Mouse (Mus musculus) intestine, embryonic 15.5 days (tissue): ENCODE results near the gene Tmem219. TPM values are rescaled to one million over a fixed set of nuclear protein-coding genes. Genes with fewer than 3 reads are reported as not detected.

Experiments
- ATAC-seq: fragments of 200-750 bp; cut with Nextera tagmentation; 2 replicates; pipeline ENCODE4 v1.8.0; 2017; ENCODE audit warnings: moderate TSS enrichment, moderate library complexity
- H3K27ac ChIP-seq: fragments of 300-500 bp; sonication (generic); 2 replicates; pipeline ENCODE4 v1.5.1; 2015; ENCODE audit warnings: mild to moderate bottlenecking, inconsistent platforms
- H3K27me3 ChIP-seq: fragments of 300-500 bp; sonication (generic); replicated peaks from 2 replicates; pipeline ENCODE4 v1.6.1; 2015; ENCODE audit warnings: inconsistent platforms
- H3K36me3 ChIP-seq: fragments of 300-500 bp; sonication (generic); 2 replicates; pipeline ENCODE4 v1.6.1; 2015; ENCODE audit warnings: inconsistent platforms
- H3K4me1 ChIP-seq: fragments of 300-500 bp; sonication (generic); replicated peaks from 2 replicates; pipeline ENCODE4 v1.6.1; 2015; ENCODE audit warnings: inconsistent platforms
- H3K4me2 ChIP-seq: fragments of 300-500 bp; sonication (generic); replicated peaks from 2 replicates; pipeline ENCODE4 v1.6.1; 2015; ENCODE audit warnings: mild to moderate bottlenecking, inconsistent platforms
- H3K4me3 ChIP-seq: fragments of 300-500 bp; sonication (generic); replicated peaks from 2 replicates; pipeline ENCODE4 v1.5.1; 2015; ENCODE audit warnings: inconsistent platforms
- H3K9ac ChIP-seq: fragments of 300-500 bp; sonication (generic); 2 replicates; pipeline ENCODE4 v1.6.1; 2015; ENCODE audit warnings: inconsistent platforms
- H3K9me3 ChIP-seq: fragments of 300-500 bp; sonication (generic); 2 replicates; pipeline ENCODE4 v1.6.1; 2016; ENCODE audit warnings: inconsistent platforms
- WGBS: fragments of 180-500 bp; shearing (Covaris S2); methylation state at CpG from one replicate; pipeline ENCODE4 v1.1.7; 2015; 5-methylcytosine and 5-hydroxymethylcytosine counted together
- polyA plus RNA-seq: library from polyadenylated mRNA; unstranded; fragments of >200 nt; fragmentation: Nextera tagmentation; extraction: Ambion mirVana; gene quantifications from 2 replicates; pipeline ENCODE4 v1.2.1, GENCODE M21; 2015

The Tmem219 gene
- polyA plus RNA-seq, 1 experiment from 2014 or later, result 27.8 TPM

DNA sequence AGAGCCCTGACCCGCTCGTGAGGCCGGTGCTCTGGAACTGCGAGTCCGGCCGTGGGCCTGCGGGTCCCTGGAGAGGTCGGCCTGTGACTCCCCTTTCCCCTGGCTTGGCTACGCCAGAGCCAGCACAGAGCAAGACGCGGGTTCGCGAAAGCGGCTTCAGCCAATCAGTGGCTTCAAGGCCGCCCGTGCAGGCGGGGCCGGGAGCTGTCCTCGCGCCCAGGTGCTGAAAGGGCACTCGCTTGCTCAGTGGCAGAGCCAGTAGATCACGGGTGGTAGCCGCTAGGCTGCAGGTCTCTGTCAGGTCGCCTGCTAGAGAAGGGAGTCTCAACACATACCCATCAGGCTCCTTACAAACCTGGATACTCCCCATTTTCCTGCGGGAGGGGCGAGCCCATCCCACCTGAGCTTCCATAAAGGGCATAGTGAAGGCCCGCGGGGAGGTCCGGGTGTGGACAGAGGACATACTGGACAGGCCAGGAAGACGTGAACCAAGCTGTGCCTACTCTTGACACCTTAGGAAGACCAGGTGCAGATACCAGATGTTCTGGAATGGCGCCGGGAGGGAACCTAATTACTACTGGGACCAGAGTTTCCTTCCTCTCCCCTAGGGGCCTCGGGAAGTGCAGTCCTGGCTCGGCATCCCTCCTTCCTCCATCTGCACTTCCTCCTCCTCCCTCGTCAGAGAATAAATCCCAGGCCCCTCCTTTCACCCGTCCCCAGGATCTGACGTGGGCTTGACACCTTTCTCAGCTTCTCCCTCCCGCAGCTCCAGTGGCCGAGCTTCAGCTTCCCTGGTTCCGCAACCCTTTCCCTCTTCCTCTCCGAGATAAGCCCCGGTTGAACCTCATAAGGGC lies 27.3 kb upstream of the Tmem219 start, which contains the start of gene Sez6l2:
Gene Sez6l2, plus strand, starts transcription at position 771 of the 854 bp plus-strand sequence.
- Histone ChIP-seq H3K27ac (no peak within 1 kb of the TSS), H3K9ac (peak within 1 kb of the TSS; percentile 37), H3K27me3 (peaks cover 31% of the 10 kb centered on the region), H3K4me2 (peak within 1 kb of the TSS; percentile 100), H3K4me3 (peak within 1 kb of the TSS; percentile 50), H3K4me1 (peaks cover 13% of the 10 kb centered on the region), H3K9me3 (no peaks in the 10 kb centered on the region), H3K36me3 (0 out of 2 replicates have a peak, but pooled peaks cover 2% of the 10 kb centered on the region)
- peak; percentile 92 for ATAC-seq
- under 1% methylated on average over 42 of the region's 42 CpGs for WGBS

DNA sequence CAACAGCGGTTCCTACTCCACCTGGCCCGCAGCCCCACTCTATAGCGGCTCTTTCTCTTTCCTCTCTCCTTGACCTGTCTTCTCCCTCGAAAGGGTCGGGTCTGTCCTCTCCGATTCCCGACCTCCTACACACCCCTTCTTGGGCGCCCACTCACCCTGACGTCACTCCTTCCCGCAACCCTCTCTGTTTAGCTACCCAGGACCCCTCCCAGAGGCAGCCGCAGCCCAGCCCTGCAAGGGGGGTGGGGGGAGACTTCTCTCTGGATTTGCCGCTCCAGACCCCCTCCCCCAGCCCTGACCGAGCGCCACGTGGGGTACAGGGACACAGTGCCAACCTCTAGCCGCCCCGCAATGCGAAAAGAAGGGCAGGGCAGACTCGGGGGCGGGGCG lies 26.7 kb upstream of the Tmem219 start, which contains the start of gene Asphd1:
Gene Asphd1, minus strand, starts transcription at position 180 of the 390 bp plus-strand sequence.
- Histone ChIP-seq H3K9ac (peak within 1 kb of the TSS; percentile 37), H3K4me3 (peak within 1 kb of the TSS; percentile 50), H3K36me3 (0 out of 2 replicates have a peak, but pooled peaks cover 4% of the 10 kb centered on the region), H3K9me3 (no peaks in the 10 kb centered on the region), H3K4me2 (peak within 1 kb of the TSS; percentile 100), H3K27me3 (peaks cover 31% of the 10 kb centered on the region), H3K27ac (no peak within 1 kb of the TSS), H3K4me1 (peaks cover 13% of the 10 kb centered on the region)
- no peak; the same call in none of the 2 replicates for ATAC-seq
- under 1% methylated on average over 21 of the region's 21 CpGs for WGBS

DNA sequence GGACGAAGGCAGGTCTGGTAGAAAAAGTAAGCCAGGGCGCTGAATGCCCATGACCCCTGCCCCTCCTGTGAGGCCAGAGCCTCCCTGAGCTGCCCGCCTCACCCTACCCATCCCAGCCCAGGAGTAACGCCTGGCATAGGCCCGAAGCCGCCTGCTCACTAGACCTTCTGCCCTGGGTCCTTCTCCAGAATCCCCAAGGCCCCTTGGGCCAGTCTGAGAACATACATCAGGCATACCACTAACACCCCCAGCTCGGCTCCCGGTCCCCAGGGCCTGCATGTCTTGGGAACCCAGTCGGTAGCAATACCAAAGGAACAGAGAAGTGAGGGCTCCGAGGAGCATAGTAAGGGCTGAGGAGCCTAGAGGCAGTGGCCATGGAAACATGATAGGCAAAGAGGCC lies 25.9 kb upstream of the Tmem219 start:
- no peaks in the 10 kb centered on the region for H3K9me3 ChIP-seq
- peaks cover 31% of the 10 kb centered on the region for H3K27me3 ChIP-seq
- H3K4me3 ChIP-seq, result no peak overlapping the region
- no peak overlapping the region for H3K27ac ChIP-seq
- ATAC-seq, result no peak
- peaks cover 13% of the 10 kb centered on the region for H3K4me1 ChIP-seq
- 0 out of 2 replicates have a peak, but pooled peaks cover 4% of the 10 kb centered on the region for H3K36me3 ChIP-seq
- 79% methylated on average over 10 of the region's 10 CpGs for WGBS
- H3K9ac ChIP-seq, result no peak overlapping the region
- H3K4me2 ChIP-seq, result 0 out of 2 replicates have a peak overlapping the region, but pooled peaks have one; percentile 100

DNA sequence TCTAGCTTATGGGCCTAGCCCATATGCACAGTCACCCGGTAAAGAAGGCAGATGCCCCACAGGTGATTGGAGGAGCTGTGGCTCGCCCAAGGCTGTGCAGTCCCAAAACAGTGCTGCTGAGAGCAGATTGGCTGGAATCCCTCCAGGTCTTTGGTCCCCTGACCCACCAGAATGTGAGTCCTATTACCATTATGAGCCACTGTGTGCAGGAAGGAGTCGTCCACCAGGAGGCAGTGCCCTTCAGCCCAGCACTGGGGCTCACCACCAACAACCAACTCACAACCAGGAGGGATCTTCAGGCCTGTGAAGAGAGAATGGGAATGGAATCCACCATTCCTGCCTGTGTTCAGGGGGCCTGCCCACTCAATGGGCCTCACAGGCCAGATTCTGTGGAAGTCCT lies 23.8 kb upstream of the Tmem219 start:
- peaks cover 13% of the 10 kb centered on the region for H3K4me1 ChIP-seq
- no peaks in the 10 kb centered on the region for H3K9me3 ChIP-seq
- no peak overlapping the region for H3K27ac ChIP-seq
- peaks cover 17% of the 10 kb centered on the region for H3K27me3 ChIP-seq
- no peak for ATAC-seq
- H3K36me3 ChIP-seq, result 0 out of 2 replicates have a peak, but pooled peaks cover 4% of the 10 kb centered on the region
- no peak overlapping the region for H3K9ac ChIP-seq
- WGBS, result 56% methylated on average over 3 of the region's 3 CpGs
- no peak overlapping the region for H3K4me3 ChIP-seq
- no peak overlapping the region for H3K4me2 ChIP-seq

DNA sequence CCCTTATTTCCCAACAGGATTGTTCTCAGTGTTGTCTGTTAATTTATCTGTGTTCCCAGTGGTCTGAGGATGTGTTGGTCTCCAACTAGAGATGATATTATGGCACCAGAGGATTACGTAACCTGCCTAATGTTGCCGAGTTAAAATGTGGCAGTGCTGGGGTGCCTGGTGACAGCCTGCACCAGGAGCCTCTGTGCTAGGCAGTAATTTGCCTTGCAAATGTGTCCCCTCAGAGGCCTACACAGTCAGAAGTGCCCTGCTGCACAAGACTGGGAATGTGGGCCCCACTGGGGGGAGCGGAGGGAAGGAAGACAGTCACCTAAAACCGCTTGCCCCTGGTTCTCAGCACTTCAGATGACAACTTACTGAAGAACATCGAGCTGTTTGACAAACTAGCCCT lies 19.1 kb upstream of the Tmem219 start:
- 79% methylated on average over 5 of the region's 5 CpGs for WGBS
- no peaks in the 10 kb centered on the region for H3K9me3 ChIP-seq
- no peak overlapping the region for H3K4me3 ChIP-seq
- H3K4me1 ChIP-seq, result no peaks in the 10 kb centered on the region
- H3K36me3 ChIP-seq, result peaks cover 4% of the 10 kb centered on the region; the same call in 1 of the 2 replicates
- H3K4me2 ChIP-seq, result no peak overlapping the region
- ATAC-seq, result no peak
- H3K27me3 ChIP-seq, result no peaks in the 10 kb centered on the region
- no peak overlapping the region for H3K9ac ChIP-seq
- no peak overlapping the region for H3K27ac ChIP-seq

DNA sequence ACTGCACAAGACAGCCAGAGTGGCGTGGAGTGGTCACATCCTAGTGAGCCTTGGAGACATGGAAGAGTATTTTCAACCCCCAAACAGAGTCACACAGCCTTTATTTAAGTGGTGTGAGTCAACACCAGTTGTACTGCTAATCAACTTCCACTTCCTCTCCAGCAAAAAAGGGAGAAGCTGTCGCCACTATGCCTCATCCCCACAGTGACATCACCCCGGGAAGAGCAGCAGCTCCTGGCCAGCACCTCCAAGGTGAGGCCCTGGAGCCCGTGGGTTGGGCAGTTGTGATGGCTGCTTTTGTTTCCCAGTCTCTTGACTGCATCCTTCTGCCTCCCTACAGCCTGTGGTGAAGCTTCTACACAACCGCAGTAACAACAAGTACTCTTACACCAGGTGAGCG lies 18.5 kb upstream of the Tmem219 start:
- Histone ChIP-seq H3K9me3 (no peaks in the 10 kb centered on the region), H3K27ac (no peak overlapping the region), H3K9ac (no peak overlapping the region), H3K27me3 (no peaks in the 10 kb centered on the region), H3K4me3 (no peak overlapping the region), H3K36me3 (peaks cover 4% of the 10 kb centered on the region; the same call in 1 of the 2 replicates), H3K4me1 (no peaks in the 10 kb centered on the region), H3K4me2 (no peak overlapping the region)
- 46% methylated on average over 6 of the region's 6 CpGs for WGBS
- ATAC-seq, result no peak

DNA sequence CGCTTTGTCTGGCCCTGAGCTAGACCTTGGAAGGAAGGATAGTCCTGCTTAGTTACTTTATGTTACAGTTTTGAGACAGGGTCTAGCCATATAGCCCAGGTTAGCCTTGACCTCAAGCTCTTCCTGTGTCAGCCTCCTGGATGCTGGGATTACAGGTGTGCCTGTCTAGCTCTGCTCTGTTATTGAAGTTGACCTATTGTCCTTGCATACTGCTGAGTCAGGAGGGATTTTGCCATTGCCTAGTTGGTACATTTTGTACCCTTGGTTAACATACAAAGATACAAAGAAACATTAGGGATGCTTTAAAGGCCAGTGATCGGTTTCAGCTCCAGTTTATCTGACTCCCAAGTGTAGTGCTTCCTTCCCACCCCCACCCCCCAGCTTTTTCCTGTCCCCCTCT lies 9.9 kb upstream of the Tmem219 start:
- 79% methylated on average over 2 of the region's 2 CpGs for WGBS
- Histone ChIP-seq H3K4me1 (peaks cover 5% of the 10 kb centered on the region; the same call in 1 of the 2 replicates), H3K9ac (no peak overlapping the region), H3K27me3 (no peaks in the 10 kb centered on the region), H3K4me2 (no peak overlapping the region), H3K9me3 (no peaks in the 10 kb centered on the region), H3K27ac (no peak overlapping the region), H3K36me3 (peaks cover 4% of the 10 kb centered on the region; the same call in 1 of the 2 replicates), H3K4me3 (no peak overlapping the region)
- no peak for ATAC-seq

DNA sequence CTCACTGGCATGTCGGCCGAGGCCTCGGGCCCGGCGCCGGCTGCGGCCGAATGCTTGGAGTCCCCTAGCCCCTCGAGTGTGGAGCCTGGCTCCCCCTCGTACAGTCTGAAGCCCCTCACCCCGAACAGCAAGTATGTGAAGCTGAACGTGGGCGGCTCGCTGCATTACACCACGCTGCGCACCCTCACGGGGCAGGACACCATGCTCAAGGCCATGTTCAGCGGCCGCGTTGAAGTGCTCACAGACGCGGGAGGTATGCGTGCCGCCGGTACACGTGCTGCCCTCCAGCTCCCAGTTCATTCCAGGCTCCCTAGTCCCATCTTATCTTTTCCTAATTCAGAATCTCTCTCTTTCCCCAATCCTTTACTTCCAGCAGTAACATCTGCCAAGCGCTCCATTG lies 6.3 kb upstream of the Tmem219 start:
- peak overlapping the region; percentile 63 for H3K4me3 ChIP-seq
- H3K27ac ChIP-seq, result peak overlapping the region; percentile 61
- H3K27me3 ChIP-seq, result no peaks in the 10 kb centered on the region
- peaks cover 5% of the 10 kb centered on the region; the same call in 1 of the 2 replicates for H3K4me1 ChIP-seq
- H3K4me2 ChIP-seq, result peak overlapping the region; percentile 85
- peak overlapping the region; percentile 82 for H3K9ac ChIP-seq
- no peaks in the 10 kb centered on the region for H3K9me3 ChIP-seq
- WGBS, result under 1% methylated on average over 27 of the region's 27 CpGs
- H3K36me3 ChIP-seq, result peaks cover 4% of the 10 kb centered on the region; the same call in 1 of the 2 replicates
- peak; percentile 79 for ATAC-seq

DNA sequence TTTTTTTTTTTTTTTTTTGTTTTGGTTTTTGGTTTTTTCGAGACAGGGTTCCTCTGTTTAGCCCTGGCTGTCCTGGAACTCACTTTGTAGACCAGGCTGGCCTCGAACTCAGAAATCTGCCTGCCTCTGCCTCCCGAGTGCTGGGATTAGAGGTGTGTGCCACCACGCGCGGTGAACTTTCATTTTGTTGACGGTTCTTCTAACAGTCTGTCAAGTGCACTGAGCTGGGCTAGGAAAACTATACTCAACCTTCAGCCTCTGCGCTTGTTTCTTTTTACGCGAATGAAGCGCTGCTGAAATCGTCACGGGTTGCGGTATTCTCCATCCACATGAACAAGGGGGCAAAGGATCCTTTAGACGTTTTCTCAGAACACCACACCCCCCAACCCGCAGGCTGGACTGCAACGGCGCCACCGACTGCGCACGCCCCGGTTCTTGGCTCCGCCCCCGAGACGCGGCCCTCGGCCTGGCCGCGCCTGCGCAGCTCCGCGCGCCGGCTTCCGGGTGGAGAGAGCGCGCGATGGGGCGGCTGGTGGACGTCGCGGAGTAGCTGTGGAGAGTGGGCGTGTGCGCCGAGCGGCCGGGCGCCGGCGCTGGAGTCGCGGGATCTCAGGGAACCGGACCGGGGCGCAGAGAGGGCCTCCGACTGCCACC lies 5.8 kb upstream of the Tmem219 start, which contains the start of gene Kctd13:
Gene Kctd13, plus strand, starts transcription at position 496 of the 654 bp plus-strand sequence.
- Histone ChIP-seq H3K27me3 (no peaks in the 10 kb centered on the region), H3K4me1 (peaks cover 5% of the 10 kb centered on the region; the same call in 1 of the 2 replicates), H3K4me2 (peak within 1 kb of the TSS; percentile 85), H3K9me3 (no peaks in the 10 kb centered on the region), H3K36me3 (peaks cover 4% of the 10 kb centered on the region; the same call in 1 of the 2 replicates), H3K9ac (peak within 1 kb of the TSS; percentile 82), H3K27ac (peak within 1 kb of the TSS; percentile 61), H3K4me3 (peak within 1 kb of the TSS; percentile 63)
- ATAC-seq, result peak; percentile 99
- WGBS, result 3% methylated on average over 56 of the region's 56 CpGs

DNA sequence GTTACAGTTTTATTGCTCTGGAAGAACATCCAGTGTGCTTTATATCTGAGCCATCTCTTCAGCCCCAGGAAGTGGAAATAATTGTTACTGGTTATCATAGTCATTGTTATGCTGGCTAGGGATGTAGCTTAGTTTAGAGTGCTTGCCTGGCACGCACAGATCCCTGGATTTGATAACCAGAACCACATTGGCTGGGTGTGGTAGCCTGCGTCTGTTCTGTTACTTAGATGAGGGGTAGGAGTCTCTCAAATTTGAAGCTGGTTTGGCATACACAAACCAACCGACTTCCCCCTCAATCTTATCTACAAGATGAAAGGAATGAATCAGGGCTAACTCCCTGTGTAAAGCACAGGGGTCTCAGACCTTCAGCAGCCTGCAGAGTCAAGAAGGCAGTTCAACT lies 3.6 kb upstream of the Tmem219 start:
- H3K27ac ChIP-seq, result no peak overlapping the region
- no peak overlapping the region for H3K9ac ChIP-seq
- H3K4me2 ChIP-seq, result no peak overlapping the region
- ATAC-seq, result no peak
- H3K4me3 ChIP-seq, result no peak overlapping the region
- WGBS, result 28% methylated on average over 3 of the region's 3 CpGs
- H3K36me3 ChIP-seq, result no peaks in the 10 kb centered on the region
- peaks cover 14% of the 10 kb centered on the region for H3K4me1 ChIP-seq
- no peaks in the 10 kb centered on the region for H3K9me3 ChIP-seq
- H3K27me3 ChIP-seq, result no peaks in the 10 kb centered on the region

DNA sequence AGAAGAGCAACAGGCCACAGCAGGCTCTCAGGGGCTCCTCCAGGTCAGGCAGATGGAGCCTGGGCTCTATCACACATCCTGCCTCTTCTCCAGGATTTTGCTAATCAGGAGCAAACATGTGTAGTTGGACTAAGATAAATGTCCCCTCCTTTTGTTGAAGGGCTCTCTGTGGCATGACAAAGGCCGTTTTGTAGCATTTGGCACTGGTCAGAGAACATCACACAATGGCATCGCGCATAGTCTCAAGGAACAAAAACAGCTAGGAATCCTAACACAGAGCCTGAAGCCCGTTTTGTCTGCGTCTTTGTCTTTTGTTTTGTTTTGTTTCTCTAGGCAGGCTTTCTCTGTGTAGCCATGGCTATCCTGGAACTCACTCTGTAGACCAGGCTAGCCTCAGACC lies 1.3 kb upstream of the Tmem219 start:
- no peaks in the 10 kb centered on the region for H3K9me3 ChIP-seq
- no peak for ATAC-seq
- H3K4me2 ChIP-seq, result no peak overlapping the region
- H3K4me1 ChIP-seq, result peaks cover 9% of the 10 kb centered on the region
- no peaks in the 10 kb centered on the region for H3K36me3 ChIP-seq
- H3K27ac ChIP-seq, result no peak overlapping the region
- WGBS, result 76% methylated on average over 5 of the region's 5 CpGs
- H3K9ac ChIP-seq, result no peak overlapping the region
- no peaks in the 10 kb centered on the region for H3K27me3 ChIP-seq
- H3K4me3 ChIP-seq, result no peak overlapping the region

DNA sequence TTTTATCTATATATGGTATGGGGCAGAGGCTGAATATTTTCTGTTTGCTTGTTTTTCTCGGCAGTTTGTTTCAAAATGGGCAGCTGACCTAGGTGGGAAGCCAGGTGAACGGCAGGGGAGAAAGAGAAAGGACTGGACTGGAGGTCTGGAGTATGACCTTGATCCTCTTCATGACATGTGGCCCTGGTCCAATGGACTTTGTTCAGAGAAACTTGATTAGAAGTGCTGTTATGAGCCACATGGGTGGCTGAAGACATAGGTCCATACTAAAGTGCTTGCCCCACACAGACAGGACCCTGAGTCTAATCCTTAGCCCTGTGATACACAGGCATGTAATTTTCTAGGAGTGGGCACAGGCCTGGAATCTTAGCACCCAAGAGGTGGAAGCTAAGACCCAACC lies 1.2 kb downstream of the Tmem219 start:
- H3K4me1 ChIP-seq, result peaks cover 9% of the 10 kb centered on the region
- no peaks in the 10 kb centered on the region for H3K36me3 ChIP-seq
- no peak overlapping the region for H3K9ac ChIP-seq
- H3K4me2 ChIP-seq, result no peak overlapping the region
- ATAC-seq, result no peak
- no peak overlapping the region for H3K4me3 ChIP-seq
- 59% methylated on average over 2 of the region's 2 CpGs for WGBS
- H3K27ac ChIP-seq, result no peak overlapping the region
- no peaks in the 10 kb centered on the region for H3K27me3 ChIP-seq
- no peaks in the 10 kb centered on the region for H3K9me3 ChIP-seq
